Mouse (Mus musculus) stomach, embryonic 15.5 days (tissue): ENCODE results near the gene Rab37. TPM values are rescaled to one million over a fixed set of nuclear protein-coding genes. Genes with fewer than 3 reads are reported as not detected.

Source experiments
- ATAC-seq: fragments of 200-750 bp; cut with Nextera tagmentation; 2 replicates; pipeline ENCODE4 v1.8.0; 2017; ENCODE audit warnings: low read depth, moderate number of reproducible peaks, moderate TSS enrichment; ENCODE audit not compliant: insufficient read depth, low FRiP score
- H3K27ac ChIP-seq: fragments of 300-500 bp; sonication (generic); 2 replicates; pipeline ENCODE4 v1.5.1; 2015; ENCODE audit warnings: mild to moderate bottlenecking, inconsistent platforms
- H3K27me3 ChIP-seq: fragments of 300-500 bp; sonication (generic); replicated peaks from 2 replicates; pipeline ENCODE4 v1.6.1; 2015; ENCODE audit warnings: inconsistent platforms
- H3K36me3 ChIP-seq: fragments of 300-500 bp; sonication (generic); 2 replicates; pipeline ENCODE4 v1.6.1; 2015; ENCODE audit warnings: inconsistent platforms
- H3K4me1 ChIP-seq: fragments of 300-500 bp; sonication (generic); 2 replicates; pipeline ENCODE4 v1.6.1; 2015; ENCODE audit warnings: inconsistent platforms
- H3K4me2 ChIP-seq: fragments of 300-500 bp; sonication (generic); 2 replicates; pipeline ENCODE4 v1.6.1; 2015; ENCODE audit warnings: mild to moderate bottlenecking, inconsistent platforms
- H3K4me3 ChIP-seq: fragments of 300-500 bp; sonication (generic); replicated peaks from 2 replicates; pipeline ENCODE4 v1.5.1; 2015; ENCODE audit warnings: inconsistent platforms
- H3K9ac ChIP-seq: fragments of 300-500 bp; sonication (generic); 2 replicates; pipeline ENCODE4 v1.6.1; 2015; ENCODE audit warnings: inconsistent platforms
- H3K9me3 ChIP-seq: fragments of 300-500 bp; sonication (generic); 2 replicates; pipeline ENCODE4 v1.6.1; 2016; ENCODE audit warnings: inconsistent platforms
- WGBS: fragments of 180-500 bp; shearing (Covaris S2); methylation state at CpG from one replicate; pipeline ENCODE4 v1.1.7; 2015; 5-methylcytosine and 5-hydroxymethylcytosine counted together
- polyA plus RNA-seq: library from polyadenylated mRNA; unstranded; fragments of >200 nt; fragmentation: Nextera tagmentation; extraction: Ambion mirVana; gene quantifications from 2 replicates; pipeline ENCODE4 v1.2.1, GENCODE M21; 2015

The Rab37 gene
- 2.6 and 3.1 TPM in 2 replicates for polyA plus RNA-seq

- H3K4me2 ChIP-seq = peak within 1 kb of the TSS; percentile 37; the same call in 1 of the 2 replicates
- H3K27me3 ChIP-seq = peaks cover 17% of the 10 kb centered on the region
- no peaks in the 10 kb centered on the region for H3K36me3 ChIP-seq
- peak; percentile 60; the same call in 1 of the 2 replicates for ATAC-seq
- no peaks in the 10 kb centered on the region for H3K9me3 ChIP-seq
- no peak within 1 kb of the TSS for H3K4me3 ChIP-seq
- WGBS = 2% methylated on average over 36 of the region's 36 CpGs
- no peak within 1 kb of the TSS for H3K9ac ChIP-seq
- no peak within 1 kb of the TSS for H3K27ac ChIP-seq
- no peaks in the 10 kb centered on the region; the same call in 1 of the 2 replicates for H3K4me1 ChIP-seq
These were observed at the start of gene Rab37 for GRCm38 (mm10) chr11:115091362-115091901. TSS of gene Rab37 (plus strand) at chr11:115091431.

- Histone ChIP-seq H3K4me3 (no peak within 1 kb of the TSS), H3K27me3 (no peaks in the 10 kb centered on the region), H3K9ac (no peak within 1 kb of the TSS), H3K4me2 (no peak within 1 kb of the TSS), H3K4me1 (no peaks in the 10 kb centered on the region), H3K9me3 (no peaks in the 10 kb centered on the region), H3K36me3 (no peaks in the 10 kb centered on the region), H3K27ac (no peak within 1 kb of the TSS)
- 64% methylated on average over 2 of the region's 2 CpGs for WGBS
- no peak for ATAC-seq
These were observed 43.0 kb upstream of the Rab37 start, which contains the start of gene Cd300ld3 for GRCm38 (mm10) chr11:115048259-115048658. TSS of gene Cd300ld3 (minus strand) at chr11:115048409.

GRCm38 (mm10) chr11:115049282-115049895 is 41.8 kb upstream of the Rab37 start:
- Histone ChIP-seq H3K27me3 (no peaks in the 10 kb centered on the region), H3K4me1 (no peaks in the 10 kb centered on the region), H3K4me2 (no peak overlapping the region), H3K36me3 (no peaks in the 10 kb centered on the region), H3K9ac (no peak overlapping the region), H3K27ac (no peak overlapping the region), H3K9me3 (no peaks in the 10 kb centered on the region), H3K4me3 (no peak overlapping the region)
- 39% methylated on average over 3 of the region's 3 CpGs for WGBS
- no peak for ATAC-seq

GRCm38 (mm10) chr11:115052206-115052605 is 39.0 kb upstream of the Rab37 start:
- Histone ChIP-seq H3K27me3 (no peaks in the 10 kb centered on the region), H3K4me3 (no peak overlapping the region), H3K4me2 (no peak overlapping the region), H3K27ac (no peak overlapping the region), H3K9ac (no peak overlapping the region), H3K9me3 (no peaks in the 10 kb centered on the region), H3K36me3 (no peaks in the 10 kb centered on the region), H3K4me1 (no peaks in the 10 kb centered on the region)
- WGBS = 2% methylated on average over 9 of the region's 9 CpGs
- ATAC-seq = no peak

GRCm38 (mm10) chr11:115052991-115053390 is 38.2 kb upstream of the Rab37 start:
- Histone ChIP-seq H3K27me3 (no peaks in the 10 kb centered on the region), H3K4me2 (no peak overlapping the region), H3K9ac (no peak overlapping the region), H3K9me3 (no peaks in the 10 kb centered on the region), H3K4me1 (no peaks in the 10 kb centered on the region), H3K27ac (no peak overlapping the region), H3K4me3 (no peak overlapping the region), H3K36me3 (no peaks in the 10 kb centered on the region)
- no peak for ATAC-seq
- WGBS = 90% methylated on average over 1 of the region's 1 CpGs

DNA sequence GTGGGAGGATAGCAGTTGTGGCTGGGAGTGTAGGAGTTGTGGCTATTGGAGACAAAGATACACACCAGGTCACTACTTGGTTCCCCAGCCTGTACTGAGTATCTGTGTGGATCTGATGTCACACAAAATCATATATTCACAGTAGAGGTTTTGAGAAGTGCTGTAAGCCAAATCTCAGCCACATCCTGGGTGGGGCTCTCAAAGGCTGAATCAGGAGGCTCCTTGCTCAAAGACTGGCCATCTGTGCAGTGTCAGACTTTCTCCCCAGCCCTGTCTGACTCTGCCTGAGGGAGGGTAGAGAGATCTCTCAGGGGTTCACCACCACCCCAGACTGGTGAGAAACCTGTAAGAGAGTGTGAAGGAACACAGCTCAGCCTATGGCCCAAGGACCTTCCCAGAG is 36.7 kb upstream of the Rab37 start:
- H3K27me3 ChIP-seq = no peaks in the 10 kb centered on the region
- no peak overlapping the region for H3K27ac ChIP-seq
- no peak overlapping the region for H3K4me3 ChIP-seq
- no peak for ATAC-seq
- H3K36me3 ChIP-seq = no peaks in the 10 kb centered on the region
- H3K4me1 ChIP-seq = no peaks in the 10 kb centered on the region
- no peak overlapping the region for H3K9ac ChIP-seq
- H3K4me2 ChIP-seq = no peak overlapping the region
- H3K9me3 ChIP-seq = no peaks in the 10 kb centered on the region

- no peaks in the 10 kb centered on the region for H3K9me3 ChIP-seq
- H3K9ac ChIP-seq = no peak overlapping the region
- H3K36me3 ChIP-seq = no peaks in the 10 kb centered on the region
- no peaks in the 10 kb centered on the region for H3K27me3 ChIP-seq
- no peak overlapping the region for H3K27ac ChIP-seq
- no peak for ATAC-seq
- 75% methylated on average over 4 of the region's 4 CpGs for WGBS
- no peak overlapping the region for H3K4me2 ChIP-seq
- H3K4me1 ChIP-seq = 0 out of 2 replicates have a peak, but pooled peaks cover 2% of the 10 kb centered on the region
- no peak overlapping the region for H3K4me3 ChIP-seq
These were observed 32.5 kb upstream of the Rab37 start for GRCm38 (mm10) chr11:115058701-115059100.

DNA sequence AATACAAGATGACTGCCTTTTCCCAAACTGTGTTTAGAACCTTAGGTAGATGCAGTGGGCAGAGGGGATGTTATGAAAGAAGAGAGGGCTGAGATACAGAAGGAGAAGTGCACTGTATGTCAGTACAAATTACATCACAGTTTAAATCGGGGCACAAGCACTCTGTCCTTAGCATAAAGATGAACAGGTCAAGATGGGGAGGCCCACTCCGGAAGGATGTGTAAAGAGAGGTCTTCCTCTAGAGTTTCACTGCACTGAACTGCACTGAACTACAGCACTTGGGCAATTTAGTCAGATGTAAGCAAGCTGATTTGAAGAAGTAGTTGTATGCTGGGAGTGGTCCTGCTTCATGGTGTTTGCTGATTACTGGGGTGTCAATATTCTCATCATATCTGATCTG is 31.4 kb upstream of the Rab37 start:
- H3K27ac ChIP-seq = no peak overlapping the region
- no peak overlapping the region for H3K4me3 ChIP-seq
- 66% methylated on average over 2 of the region's 2 CpGs for WGBS
- no peak for ATAC-seq
- 0 out of 2 replicates have a peak, but pooled peaks cover 2% of the 10 kb centered on the region for H3K4me1 ChIP-seq
- H3K9ac ChIP-seq = no peak overlapping the region
- no peak overlapping the region for H3K4me2 ChIP-seq
- no peaks in the 10 kb centered on the region for H3K36me3 ChIP-seq
- no peaks in the 10 kb centered on the region for H3K27me3 ChIP-seq
- no peaks in the 10 kb centered on the region for H3K9me3 ChIP-seq

DNA sequence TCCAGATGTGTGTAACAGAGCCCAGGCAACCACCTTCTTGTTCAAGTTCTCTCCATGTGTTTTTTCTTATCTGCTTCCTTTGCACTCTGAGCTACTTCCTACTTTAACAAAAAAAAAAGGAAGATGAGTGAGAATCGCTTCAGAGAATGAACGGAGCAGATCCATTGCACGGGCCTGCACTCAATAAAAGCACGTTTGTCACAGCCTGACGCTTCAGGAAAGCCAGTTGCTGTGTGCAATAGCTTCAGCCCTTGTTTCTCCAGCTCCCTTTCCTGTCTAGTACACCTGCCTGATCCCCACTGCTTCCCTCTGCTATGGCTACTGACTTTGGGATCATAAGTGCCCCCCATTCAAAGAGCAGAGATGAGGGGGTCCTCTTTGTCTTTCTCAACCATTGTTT is 29.2 kb upstream of the Rab37 start, which contains the start of gene Cd300e:
TSS of gene Cd300e (minus strand) at position 101 of the 400 bp plus-strand sequence.
- Histone ChIP-seq H3K4me1 (0 out of 2 replicates have a peak, but pooled peaks cover 2% of the 10 kb centered on the region), H3K27me3 (no peaks in the 10 kb centered on the region), H3K9ac (no peak within 1 kb of the TSS), H3K4me3 (no peak within 1 kb of the TSS), H3K4me2 (no peak within 1 kb of the TSS), H3K36me3 (no peaks in the 10 kb centered on the region), H3K9me3 (no peaks in the 10 kb centered on the region), H3K27ac (no peak within 1 kb of the TSS)
- ATAC-seq = no peak
- WGBS = 26% methylated on average over 5 of the region's 5 CpGs

DNA sequence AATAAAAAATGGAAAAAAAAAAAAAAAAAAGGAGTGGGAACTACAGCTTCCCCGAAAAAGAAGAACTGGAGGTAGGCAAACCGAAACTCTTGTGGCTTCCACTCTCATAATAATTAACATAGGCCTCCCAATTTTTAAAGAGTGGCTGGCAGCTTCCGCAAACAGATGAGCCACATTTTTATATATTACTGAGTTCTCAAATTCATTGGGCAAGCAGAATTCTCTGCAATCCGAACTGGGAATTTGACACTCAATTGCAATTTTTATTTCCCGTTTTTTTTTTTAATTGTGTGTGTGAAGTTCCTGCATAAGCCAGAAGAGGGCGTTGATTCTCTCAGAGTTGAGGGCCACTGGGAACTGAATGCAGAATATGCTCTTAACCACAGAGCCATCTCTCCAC is 24.5 kb upstream of the Rab37 start:
- H3K4me3 ChIP-seq = no peak overlapping the region
- peaks cover 5% of the 10 kb centered on the region; the same call in 1 of the 2 replicates for H3K4me1 ChIP-seq
- ATAC-seq = no peak
- no peaks in the 10 kb centered on the region for H3K27me3 ChIP-seq
- H3K9me3 ChIP-seq = no peaks in the 10 kb centered on the region
- H3K27ac ChIP-seq = no peak overlapping the region
- H3K4me2 ChIP-seq = no peak overlapping the region
- H3K36me3 ChIP-seq = no peaks in the 10 kb centered on the region
- WGBS = 63% methylated on average over 6 of the region's 6 CpGs
- no peak overlapping the region for H3K9ac ChIP-seq

DNA sequence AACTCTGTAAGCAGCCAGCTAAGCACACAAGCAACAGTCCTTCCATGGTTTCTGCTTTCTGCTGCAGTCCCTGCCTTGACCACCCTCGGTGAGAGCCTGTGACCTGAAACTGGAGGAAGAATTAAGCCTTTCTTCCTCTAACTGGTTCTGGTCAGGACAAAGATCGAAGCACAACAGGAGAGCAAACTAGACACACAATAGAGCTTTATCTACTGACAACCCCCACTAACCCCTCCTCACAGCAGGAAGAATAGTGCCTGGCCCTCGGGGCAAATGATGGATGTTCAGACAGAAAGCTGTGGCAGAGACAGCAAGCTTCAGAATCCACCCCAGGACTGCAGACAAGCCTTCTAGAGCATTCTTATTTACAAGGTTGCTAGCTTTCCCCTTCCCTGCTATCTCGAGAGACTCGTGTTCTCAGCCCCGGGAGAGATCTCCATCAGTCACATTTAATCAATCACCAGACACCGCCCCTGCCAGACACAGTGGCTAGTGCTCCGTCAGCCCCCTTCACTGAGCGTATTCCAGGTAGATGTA is 20.1 kb upstream of the Rab37 start:
- Histone ChIP-seq H3K27ac (no peak overlapping the region), H3K4me2 (peak overlapping the region; percentile 34), H3K4me1 (peaks cover 5% of the 10 kb centered on the region), H3K4me3 (no peak overlapping the region), H3K9me3 (no peaks in the 10 kb centered on the region), H3K36me3 (no peaks in the 10 kb centered on the region), H3K27me3 (no peaks in the 10 kb centered on the region), H3K9ac (no peak overlapping the region)
- 10% methylated on average over 9 of the region's 9 CpGs for WGBS
- ATAC-seq = no peak

- Histone ChIP-seq H3K4me2 (peak overlapping the region; percentile 34), H3K36me3 (no peaks in the 10 kb centered on the region), H3K9ac (no peak overlapping the region), H3K27ac (peak overlapping the region; percentile 69; the same call in 1 of the 2 replicates), H3K9me3 (no peaks in the 10 kb centered on the region), H3K27me3 (no peaks in the 10 kb centered on the region), H3K4me1 (peaks cover 5% of the 10 kb centered on the region), H3K4me3 (no peak overlapping the region)
- no peak for ATAC-seq
- WGBS = 11% methylated on average over 14 of the region's 14 CpGs
These were observed 19.5 kb upstream of the Rab37 start for GRCm38 (mm10) chr11:115071631-115072294.
